Mouse (Mus musculus): ENCODE data around the gene Ube3b.

Ube3b gene

DNA sequence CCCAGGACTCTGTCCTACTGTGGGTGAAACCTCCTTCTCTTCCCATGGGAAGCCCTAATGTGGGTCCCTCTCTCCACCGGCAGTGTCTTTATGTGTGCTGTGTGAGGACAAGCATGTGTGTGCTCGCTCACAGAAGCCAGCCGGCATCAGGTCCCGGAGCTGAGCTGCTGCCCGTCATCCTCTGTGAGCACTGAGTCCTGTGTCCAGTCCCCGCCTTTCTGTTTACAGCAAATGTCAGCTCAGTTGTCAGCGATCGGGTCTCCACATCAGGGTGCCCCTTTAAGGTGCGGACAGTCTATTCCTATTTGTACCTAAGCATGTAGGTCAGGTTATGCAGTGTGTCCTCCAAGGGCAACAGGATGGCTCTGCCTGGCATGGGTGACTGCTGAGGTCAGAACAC is 6.8 kb upstream of the Ube3b start:
- no peak for DNase-seq (ENCODE audit: low read depth)

DNA sequence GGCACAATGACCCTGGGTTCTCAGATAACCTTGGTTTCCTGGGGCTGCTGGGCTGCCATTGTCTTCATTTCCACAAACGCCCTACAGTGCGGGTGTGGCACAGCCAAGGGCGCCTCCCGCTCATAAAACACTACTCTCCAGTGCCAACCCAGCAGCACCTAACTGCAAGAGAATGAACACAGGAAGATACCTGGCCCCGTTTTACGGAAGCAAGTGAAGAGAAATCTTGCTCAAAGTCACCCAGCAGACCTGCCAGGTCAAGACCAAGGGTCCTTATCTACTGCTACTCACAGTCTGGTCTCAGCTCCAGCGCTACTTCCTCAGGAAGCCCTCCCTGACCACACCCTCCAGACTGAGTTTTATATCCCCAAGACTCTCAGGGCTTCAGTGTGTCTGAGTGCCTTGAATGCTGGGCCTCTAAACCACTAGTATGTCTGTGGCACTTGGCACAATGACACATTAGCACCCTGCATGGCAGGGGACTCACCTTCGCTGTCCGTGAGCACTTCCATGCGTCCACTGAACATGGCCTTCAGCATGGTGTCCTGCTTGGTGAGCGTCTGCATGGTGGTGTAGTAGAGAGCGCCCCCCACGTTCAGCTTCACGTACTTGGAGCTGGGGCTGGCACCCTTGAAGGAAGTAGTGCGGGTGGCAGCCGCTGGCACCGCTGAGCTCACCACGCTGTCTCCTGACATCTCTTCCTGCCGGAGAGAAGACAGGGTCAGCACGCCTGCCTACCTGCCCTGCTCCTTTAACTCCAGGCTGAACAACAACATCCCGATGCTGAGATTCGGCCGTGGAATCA is 5.8 kb upstream of the Ube3b start:
- no peak for DNase-seq (ENCODE audit: low read depth)

DNA sequence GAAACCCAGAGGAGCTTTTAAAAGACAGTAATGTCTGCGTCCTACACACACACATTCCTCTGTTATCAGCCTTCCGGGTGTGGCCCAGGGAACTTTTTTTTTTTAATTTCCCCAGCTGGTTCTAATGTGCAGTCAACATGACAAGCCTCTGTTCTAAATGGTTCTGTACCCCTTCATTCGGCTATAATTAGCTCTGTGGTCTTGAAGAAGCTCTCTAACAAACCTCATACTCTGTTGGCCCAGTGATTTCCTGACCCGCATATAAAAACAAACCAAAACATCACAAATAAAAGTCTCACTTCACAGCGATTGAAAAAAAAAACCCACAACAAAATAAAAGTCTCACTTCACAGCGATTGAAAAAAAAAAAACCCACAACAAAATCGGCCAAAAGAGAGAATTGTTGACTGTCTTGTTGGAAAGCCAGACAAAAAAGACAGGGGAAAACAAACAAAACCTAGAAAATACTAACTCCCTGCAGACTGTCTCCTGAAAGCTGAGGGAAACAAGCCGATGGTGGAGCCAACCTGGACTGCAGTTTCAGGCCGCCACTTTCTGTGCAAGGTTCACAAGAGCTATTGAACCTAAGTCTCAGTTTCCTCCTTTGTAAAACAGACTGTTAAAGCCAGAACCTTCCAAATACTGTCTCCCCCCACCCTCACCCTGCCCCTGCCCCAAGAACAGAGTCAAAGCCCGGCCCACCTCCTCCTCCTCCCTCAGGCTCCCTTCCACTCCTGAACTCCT is 2.1 kb upstream of the Ube3b start:
- DNase-seq (ENCODE audit: low read depth): no peak

DNA sequence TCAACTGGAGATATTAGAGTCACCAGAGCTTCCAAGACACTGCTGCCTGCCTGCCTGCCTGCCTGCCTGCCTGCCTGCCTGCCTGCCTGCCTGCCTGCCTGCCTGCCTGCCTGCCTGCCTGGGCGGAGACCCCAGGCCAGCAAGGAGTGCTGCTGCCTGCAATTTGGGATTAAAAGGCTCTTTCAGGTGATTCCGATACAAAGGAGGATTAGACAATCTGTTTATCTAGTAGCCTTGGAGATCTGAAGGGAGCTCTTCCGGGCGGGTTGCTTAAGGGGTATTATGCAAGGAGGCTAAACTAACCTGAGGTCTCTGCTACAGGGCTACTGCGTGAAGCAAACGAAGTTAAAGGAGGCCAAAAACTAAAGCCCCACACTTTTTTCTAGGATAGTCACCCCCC is 1.5 kb upstream of the Ube3b start:
- no peak for DNase-seq (ENCODE audit: low read depth)

DNA sequence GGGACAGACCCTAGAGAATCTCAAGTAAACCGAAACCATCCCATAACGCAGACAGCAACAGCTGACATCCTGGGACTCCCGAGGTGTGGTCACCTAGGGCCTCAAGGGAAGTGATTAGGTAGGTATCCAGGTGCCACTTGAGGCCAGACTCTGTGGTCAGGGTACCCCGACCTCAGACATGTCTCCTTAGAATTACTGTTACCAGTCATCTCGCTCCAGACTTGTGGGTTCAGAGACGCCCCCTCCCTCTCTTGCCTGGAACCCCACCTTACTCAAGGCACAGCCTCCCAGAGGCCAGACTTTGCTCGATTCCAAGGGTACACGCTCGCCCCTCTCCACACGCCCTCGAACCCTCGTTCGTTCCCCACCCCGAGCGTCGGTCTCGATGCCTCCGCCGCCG is 644 bp upstream of the Ube3b start:
- DNase-seq (ENCODE audit: low read depth): no peak

DNA sequence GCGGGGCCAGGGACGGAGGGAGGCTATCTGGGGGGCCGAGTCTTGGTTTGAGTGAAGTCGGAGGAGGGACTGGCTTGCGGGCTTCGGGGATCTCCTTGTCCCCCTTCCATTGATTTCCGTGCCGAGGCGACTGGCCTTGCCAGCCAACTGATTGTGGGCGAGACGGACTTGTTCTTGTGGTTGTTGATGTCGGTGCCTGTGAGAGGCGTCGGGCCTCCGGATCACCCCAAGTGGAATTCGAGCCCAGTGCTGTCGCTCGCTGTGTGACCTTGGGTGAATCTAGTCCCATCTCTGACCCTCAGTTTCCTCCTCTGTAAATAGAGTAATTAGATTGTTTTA is 575 bp downstream of the Ube3b start:
- no peak for DNase-seq (ENCODE audit: low read depth)

DNA sequence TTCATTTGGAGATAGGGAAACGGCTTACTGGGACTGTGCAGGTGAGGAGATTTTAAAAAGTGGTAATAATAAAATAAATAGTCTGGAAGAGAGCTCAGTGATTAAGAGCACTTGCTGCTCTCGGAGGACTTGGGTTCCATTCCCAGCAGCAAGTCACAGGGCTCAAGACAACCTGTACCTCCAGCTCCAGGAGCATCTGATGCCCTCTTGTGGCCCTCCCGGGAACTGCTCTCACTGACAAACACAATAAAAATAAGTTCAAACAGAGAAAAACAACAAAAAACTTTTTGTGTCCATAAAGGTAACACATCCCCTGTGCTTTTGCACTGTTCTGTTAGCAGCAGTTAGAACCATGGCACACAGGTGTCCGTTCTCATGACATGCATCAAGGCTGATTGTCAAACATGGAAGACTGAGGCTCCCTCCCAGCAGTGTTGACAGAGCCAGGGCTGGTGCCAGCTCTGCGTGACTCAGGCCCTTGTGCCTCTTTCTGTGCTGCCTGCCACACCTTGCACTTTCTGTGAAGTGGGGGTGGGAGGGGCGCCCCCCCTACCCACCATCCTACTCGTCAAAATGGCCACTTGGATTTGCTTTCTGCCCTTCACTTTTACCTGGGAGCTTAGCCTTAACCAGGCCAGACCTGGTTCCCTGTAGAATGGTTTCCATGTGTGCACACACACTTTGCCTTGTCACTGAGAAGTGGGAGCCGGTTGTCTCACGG is 2.9 kb downstream of the Ube3b start:
- no peak for DNase-seq (ENCODE audit: low read depth)

DNA sequence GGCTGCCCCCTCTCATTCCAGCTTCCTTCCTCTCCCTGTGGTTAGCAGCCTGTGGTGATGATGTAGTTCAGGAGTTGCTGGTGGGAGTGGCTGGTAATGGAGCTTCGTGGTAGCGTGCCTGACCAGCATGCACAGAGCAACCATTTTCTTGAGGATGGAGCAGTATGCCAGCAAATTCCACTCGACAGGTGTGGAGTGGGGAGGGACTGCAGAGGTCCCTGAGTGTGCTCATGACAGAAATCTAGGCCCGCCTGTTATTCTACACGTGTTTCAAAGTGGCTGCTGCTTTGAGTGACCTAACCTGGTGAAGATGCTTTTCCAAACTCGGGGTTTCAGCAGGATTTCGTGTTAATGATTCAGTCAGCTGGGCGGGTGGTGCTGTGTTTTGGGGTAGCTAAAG is 4.0 kb downstream of the Ube3b start:
- no peak for DNase-seq (ENCODE audit: low read depth)

DNA sequence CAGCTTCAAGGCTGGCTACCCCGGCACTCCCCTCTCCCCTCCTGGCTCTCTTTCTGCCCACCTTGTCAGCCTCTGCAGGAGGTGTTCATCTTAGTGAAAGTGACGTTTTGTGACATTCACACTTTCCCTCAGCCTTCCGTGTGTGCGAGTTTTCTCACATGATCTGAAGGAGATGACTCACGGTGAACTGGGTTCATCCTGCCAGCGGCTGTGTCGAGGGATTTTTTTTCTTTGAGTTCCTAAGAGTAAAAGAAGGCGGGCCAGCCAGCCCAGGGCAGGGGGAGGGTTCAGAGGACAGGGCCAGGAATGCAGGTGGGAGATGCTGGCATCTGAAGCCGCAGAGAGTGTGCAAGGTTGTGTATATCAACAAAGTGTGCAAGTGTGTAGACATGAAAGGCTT is 12.8 kb downstream of the Ube3b start:
- DNase-seq (ENCODE audit: low read depth): no peak

DNA sequence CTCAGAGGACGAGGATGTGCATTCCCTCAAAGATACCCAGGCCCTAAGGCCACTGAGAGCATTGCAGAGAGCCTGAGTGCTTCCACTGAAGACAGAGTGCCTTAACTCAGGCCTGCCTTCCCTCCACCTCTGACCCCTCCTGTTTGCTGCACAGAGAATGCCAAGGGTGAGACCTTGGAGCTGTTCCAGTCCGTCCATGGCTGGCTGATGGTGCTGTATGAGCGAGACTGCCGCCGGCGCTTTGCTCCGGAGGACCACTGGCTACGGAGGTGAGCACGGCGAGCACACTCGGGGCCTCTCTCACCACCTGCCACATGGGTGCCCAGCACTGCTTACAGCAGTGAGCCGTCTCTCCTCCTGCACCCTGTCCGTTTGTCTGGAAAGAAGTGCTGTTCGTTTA is 26.2 kb downstream of the Ube3b start:
- DNase-seq (ENCODE audit: low read depth): no peak

DNA sequence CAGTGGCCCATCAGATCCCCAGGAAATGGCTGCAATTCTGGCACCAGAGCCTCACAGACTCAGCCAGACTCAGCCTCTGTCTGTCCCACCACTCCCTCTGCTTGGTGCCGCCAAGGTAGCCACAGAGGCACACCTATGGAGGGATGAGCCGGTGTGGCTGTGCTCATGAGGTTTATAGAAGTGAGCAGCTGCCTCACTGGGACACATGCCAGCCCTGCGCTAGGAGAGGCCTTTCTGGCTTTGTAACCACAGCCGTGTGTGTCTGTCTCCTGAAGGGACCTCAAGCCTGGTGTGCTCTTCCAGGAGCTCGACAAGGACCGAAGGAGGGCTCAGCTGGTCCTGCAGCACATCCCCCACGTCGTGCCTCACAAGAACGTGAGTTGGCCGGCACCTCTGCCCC is 26.9 kb downstream of the Ube3b start:
- no peak for DNase-seq (ENCODE audit: low read depth)

DNA sequence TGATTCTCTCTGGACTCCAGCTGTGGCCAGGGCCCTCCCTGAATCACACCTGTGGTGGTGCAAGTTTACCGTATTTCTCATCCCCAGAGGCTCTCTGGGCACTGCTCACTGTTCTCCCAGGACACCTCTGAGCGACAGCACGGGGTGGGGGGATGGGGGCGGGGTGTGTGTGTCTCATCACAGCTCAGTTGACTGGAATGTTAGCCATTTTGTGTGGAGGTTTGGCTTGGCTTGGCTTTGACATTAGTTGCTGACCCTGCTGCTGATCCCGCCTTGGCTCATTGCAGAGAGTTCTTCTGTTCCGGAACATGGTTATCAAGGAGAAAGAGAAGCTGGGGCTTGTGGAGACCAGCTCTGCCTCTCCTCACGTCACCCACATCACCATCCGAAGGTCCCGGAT is 27.4 kb downstream of the Ube3b start:
- no peak for DNase-seq (ENCODE audit: low read depth)

DNA sequence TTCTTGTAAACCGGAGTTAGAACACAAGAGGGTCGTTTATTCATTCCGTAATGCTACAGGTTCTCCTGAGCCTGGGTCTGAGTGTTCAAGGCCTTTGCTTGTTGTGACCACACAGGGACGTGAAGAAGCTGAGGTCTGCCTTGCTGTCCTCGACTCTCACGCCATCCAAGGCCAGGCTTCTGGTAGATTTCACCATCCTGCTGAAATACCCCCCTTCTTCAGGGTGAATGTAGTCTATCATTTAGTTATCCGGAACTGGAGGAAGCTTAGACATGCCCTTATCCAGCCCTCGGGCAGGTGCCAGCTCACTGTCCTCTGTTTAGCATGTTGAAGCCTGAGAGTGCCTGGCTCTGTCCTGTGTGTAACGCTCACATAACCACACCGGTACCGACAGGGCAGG is 28.4 kb downstream of the Ube3b start:
- no peak for DNase-seq (ENCODE audit: low read depth)

DNA sequence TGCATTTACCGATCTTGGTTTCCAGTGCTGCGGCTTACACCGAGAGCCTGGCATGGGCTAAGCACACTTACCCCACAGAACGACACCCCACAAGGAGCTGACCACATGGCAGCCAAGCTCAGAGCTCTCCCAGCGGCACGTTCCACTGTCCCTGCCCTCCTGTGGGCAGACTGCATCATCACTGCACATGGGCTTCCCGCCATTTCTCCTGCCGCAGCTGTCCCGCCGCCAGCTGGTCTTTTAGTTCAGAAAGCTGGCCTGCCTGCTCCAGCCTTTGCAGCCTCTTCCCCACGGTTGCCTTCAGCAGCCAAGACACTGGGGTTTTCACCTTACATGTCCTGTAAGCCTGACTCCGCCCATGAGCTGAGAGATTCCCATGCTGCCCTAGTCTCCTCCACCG is 30.0 kb downstream of the Ube3b start:
- no peak for DNase-seq (ENCODE audit: low read depth)

DNA sequence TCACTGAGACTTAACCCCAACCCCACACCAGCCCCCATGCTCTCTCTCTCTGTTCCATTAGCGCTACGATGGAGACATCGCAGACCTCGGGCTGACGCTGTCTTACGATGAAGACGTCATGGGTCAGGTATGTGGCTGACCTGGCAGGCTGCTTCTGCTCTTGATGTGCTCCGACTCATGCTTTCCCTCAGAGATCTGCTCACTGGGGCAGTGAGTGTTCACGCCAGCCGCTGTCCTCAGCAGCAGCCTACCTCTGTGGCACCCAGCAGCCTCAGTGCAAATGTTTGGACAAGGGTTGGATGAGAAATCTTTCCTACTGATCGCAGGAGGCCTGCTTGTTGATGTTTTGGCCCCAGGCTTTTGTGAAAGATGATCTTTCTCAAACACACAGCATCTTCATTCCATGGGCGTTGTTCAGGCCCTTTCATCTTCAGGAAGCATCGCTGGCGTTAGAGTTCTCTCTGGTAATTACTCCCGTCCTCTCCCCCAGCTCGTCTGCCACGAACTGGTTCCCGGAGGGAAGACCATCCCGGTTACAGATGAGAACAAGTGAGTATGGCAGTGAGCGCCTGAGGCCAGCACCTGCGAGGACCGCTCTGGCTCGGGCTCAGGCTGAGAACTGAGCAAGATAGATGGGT is 32.1 kb downstream of the Ube3b start:
- DNase-seq (ENCODE audit: low read depth): no peak

DNA sequence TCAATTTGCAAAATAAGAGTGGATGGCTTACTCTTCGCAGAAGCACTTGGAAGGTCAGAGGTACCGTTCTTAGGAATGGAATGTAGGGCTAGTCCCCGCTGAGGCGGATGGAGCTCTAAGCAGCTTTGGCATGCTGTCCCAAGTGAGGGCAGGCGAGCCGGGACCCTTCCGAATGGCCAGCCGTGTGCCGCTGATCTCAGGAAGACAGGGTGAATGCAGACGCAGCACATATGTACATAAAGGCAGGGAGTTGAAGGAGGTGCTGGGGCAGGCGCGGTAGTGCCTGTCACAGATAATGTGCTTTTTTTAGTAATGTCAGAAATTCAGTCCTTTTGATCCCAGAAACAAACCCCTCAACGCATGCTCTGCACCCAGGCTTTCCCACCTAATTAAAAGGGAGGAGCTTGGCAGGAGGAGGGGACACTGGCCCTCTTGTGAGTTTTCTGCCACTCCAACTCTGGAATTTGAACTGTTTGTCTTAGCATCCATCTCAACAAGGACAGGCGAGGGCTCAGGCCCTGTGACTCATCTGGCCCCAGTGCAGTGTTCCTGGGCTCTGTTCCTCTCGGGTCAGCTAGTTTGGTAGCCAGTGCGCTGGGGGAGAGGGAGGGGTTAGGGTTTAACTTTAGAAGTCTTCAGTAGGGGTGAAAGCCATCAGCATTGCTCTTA is 32.8 kb downstream of the Ube3b start:
- no peak for DNase-seq (ENCODE audit: low read depth)

DNA sequence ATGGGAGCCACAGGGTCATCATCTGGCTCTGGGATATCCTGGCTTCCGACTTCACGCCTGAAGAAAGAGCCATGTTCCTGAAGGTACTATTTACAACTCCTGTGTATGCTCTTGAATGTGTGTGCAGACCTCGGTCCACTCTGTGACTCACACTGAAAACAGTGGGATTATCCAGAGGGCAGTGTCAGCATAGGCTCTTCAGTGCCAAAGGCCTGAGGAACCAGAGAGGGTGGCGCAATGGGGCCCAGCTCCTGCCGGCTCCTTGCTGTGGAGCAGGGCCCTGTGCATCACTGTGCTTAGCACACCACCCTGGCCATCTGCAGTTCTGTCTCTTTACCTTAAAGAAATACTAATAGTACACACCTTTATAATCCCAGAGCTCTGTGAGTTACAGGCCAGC is 35.2 kb downstream of the Ube3b start:
- DNase-seq (ENCODE audit: low read depth): no peak

DNA sequence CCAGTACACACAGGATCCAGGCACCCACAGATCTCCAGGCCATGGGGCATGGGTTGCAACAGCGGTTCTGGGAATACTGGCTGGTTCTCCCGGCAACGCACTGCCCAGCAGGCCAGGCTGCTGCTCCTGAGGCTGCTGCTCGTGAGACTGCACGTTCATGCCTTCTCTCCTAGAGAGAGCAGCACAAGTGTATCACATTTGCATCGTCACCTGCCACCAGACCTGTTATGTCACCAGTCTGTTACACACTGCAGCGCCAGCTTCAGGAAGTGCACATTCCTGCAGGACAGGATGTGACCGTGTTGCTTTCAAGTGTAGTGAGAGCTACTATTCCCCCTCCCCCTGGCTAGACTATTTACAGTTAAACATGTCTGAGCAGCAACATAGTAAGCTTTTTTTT is 36.4 kb downstream of the Ube3b start:
- DNase-seq (ENCODE audit: low read depth): no peak

DNA sequence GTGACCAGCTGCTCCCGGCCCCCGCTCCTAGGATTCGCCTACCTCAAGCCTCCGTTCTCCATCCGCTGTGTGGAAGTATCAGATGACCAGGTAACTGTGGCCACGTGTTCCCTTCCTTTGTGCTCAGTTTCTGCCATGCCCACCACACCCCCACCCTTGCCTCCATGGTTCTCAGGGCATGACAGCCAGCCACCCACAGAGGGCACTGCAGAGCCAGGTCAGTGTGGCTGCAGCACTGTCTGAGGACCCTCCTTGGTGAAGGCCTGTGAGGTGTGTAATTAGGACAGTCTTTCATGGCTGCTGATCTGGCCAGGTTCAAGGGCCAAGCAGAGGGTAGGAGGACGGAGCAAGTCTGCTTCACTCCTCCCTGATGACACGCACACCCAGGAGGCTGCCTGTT is 38.1 kb downstream of the Ube3b start:
- no peak for DNase-seq (ENCODE audit: low read depth)

DNA sequence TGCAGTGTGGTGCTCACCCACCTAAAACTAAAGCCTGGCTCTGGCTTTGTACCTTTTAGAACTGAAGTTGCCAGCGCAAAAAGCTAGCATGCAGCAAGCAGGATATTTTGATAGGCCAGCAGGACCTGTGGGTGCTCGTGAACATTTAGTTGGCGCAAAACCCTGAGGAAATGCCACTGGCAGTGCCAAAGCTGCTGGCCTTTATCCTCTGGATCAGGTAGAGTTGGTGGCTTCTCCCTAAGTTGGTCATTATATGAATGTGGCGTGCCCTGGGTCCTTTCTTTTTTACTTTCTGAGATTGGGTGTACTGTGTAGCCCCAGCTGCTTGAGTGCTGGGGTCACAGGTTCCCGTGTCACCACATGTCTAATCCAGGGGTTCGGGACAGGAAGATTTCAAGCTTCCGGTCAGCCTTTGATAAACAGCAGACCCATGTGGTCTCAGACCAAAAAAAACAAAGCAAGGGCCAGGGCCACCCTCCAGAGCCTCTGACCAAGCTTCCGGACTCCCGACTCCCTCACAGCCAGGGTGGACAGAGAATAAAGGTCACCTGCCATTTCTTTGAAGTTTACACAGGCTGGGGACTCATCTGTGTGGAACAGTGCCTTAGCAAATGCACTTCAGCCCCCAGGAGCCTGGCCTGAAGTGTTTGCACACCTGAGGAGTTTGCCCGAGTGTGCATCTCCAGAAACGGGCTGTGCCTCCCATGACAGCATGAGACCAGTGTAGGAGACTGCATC is 41.3 kb downstream of the Ube3b start:
- DNase-seq (ENCODE audit: low read depth): no peak

DNA sequence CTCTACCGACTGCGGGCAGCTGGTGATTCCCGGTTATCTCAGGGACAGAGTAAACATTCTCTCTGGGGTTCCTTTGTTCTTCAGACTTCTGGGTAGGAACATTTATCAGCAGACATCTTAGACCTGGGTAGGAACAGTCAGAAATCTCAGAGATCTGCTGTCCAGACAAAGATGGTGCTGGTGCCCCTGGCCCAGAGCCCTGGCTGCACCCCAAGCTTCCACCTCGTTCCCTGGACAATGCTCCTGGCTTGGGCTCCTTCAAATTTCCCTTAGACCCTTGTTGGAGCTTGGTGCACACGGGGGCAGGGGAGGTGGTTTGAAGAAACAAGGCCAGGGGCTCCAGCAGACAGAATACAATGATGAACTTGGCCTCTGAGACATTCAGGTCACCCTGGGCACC is 42.2 kb downstream of the Ube3b start:
- no peak for DNase-seq (ENCODE audit: low read depth)

DNA sequence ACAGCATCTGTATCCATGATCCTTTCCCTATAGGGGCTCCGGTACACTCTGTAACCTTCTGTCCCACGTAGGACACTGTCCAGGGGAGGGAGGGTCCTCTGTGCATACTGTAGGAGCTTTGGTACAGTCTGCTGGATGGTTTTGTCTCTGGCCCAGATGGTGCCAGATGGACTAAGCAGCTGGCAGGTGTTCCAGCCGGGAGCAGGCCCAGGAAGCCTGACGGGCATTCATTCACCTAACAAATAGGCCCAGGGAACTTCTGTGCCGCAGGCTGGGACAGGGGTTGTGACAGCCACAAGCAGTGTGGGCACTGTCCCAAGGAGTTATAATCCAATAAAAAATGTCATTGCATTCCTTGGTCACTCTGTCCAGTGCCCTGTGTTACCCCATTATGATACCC is 43.6 kb downstream of the Ube3b start:
- DNase-seq (ENCODE audit: low read depth): no peak
